Comparison of ENCODE assay signal across 20 mouse cellular contexts in genomic region chr12:81841046-81841445, GRCm38 (mm10). TPM values are rescaled to one million over a fixed set of nuclear protein-coding genes. Genes with fewer than 3 reads are reported as not detected.
DNase-seq lines count a peak whose midpoint lies in the region; ATAC-seq and TF ChIP-seq lines count a peak whose summit lies in the region.
"Had no signal": no experiment of that assay in that cellular context is flagged by ENCODE, and none has a peak within 500 bp of the region (broad histone marks: within the 10 kb centered on the region; RNA-seq: fewer than 3 reads in every experiment).

No protein-coding gene starts in this region.

- H3K36me3 ChIP-seq in lung, postnatal 0 days (ENCODE audit: insufficient read depth, low read length) = no peaks in the 10 kb centered on the region
- no peaks in the 10 kb centered on the region for H3K36me3 ChIP-seq in limb, embryonic 10.5 days
- H3K36me3 ChIP-seq: G1E; heart, embryonic 12.5 days; hindbrain, embryonic 12.5 days; hindbrain, embryonic 15.5 days had no signal

- peak; percentile 69 for ATAC-seq in lung, postnatal 0 days
- ATAC-seq: forebrain, embryonic 14.5 days; forebrain, postnatal 0 days; intestine, postnatal 0 days had no signal

- TF ChIP-seq POLR2A in embryonic fibroblast, embryonic 13.5 days (IDR thresholded peaks at IDR 0.05; ENCODE audit: low read depth, low read length) = no peak

- no peak overlapping the region for H3K27ac ChIP-seq in lung, postnatal 0 days (ENCODE audit: low read length)
- H3K27ac ChIP-seq in embryonic fibroblast, embryonic 13.5 days (ENCODE audit: insufficient read depth, low read length) = peak overlapping the region; percentile 92
- H3K27ac ChIP-seq in limb, embryonic 10.5 days = no peak overlapping the region
- H3K27ac ChIP-seq: hindbrain, embryonic 12.5 days; hindbrain, embryonic 15.5 days had no signal

- H3K4me2 ChIP-seq in lung, postnatal 0 days (replicated peaks; ENCODE audit: low read depth, low read length) = no peak overlapping the region
- H3K4me2 ChIP-seq: heart, embryonic 12.5 days; hindbrain, embryonic 12.5 days; hindbrain, embryonic 15.5 days had no signal

- H3K9me3 ChIP-seq in lung, postnatal 0 days (ENCODE audit: low read length) = no peaks in the 10 kb centered on the region
- no peaks in the 10 kb centered on the region for H3K9me3 ChIP-seq in limb, embryonic 10.5 days (replicated peaks)
- H3K9me3 ChIP-seq: G1E; heart, embryonic 12.5 days; hindbrain, embryonic 12.5 days; hindbrain, embryonic 15.5 days had no signal

- no peak for TF ChIP-seq EP300 in lung, postnatal 0 days (IDR thresholded peaks at IDR 0.05)

- 61% methylated on average over 5 of the region's 5 CpGs for WGBS in lung, postnatal 0 days
- 88% methylated on average over 5 of the region's 5 CpGs for WGBS in limb, embryonic 10.5 days

- H3K4me3 ChIP-seq in lung, postnatal 0 days (ENCODE audit: low read depth, low read length) = no peak overlapping the region
- no peak overlapping the region for H3K4me3 ChIP-seq in embryonic fibroblast, embryonic 13.5 days (ENCODE audit: insufficient read depth, low read length)
- H3K4me3 ChIP-seq in limb, embryonic 10.5 days = no peak overlapping the region
- H3K4me3 ChIP-seq: heart, embryonic 12.5 days; hindbrain, embryonic 12.5 days; hindbrain, embryonic 15.5 days had no signal

- no peak for TF ChIP-seq CTCF in lung, postnatal 0 days (IDR thresholded peaks at IDR 0.05)
- TF ChIP-seq CTCF in embryonic fibroblast, embryonic 13.5 days (IDR thresholded peaks at IDR 0.05; ENCODE audit: borderline replicate concordance, insufficient read depth, low read length) = no peak

- peak; percentile 50 for DNase-seq in adrenal gland, adult 2 months
- no peak for DNase-seq in adrenal gland, postnatal 25 days
- DNase-seq in lung, postnatal 0 days (ENCODE audit: low spot score) = peak; percentile 73
- no peak for DNase-seq in lung, postnatal 25 days (ENCODE audit: low spot score)
- DNase-seq in limb, embryonic 10.5 days (ENCODE audit: low spot score) = no peak
- DNase-seq: adrenal gland, postnatal 10 days; B cell, adult 2 months; cerebellum, adult 18-20 months; cerebellum, adult 9-10 months; cerebellum, postnatal 14 days; forebrain, postnatal 0 days; gastrocnemius, postnatal 25 days had no signal

- H3K4me1 ChIP-seq in lung, postnatal 0 days (ENCODE audit: insufficient read depth, low read depth, low read length) = no peaks in the 10 kb centered on the region
- peaks cover 28% of the 10 kb centered on the region for H3K4me1 ChIP-seq in embryonic fibroblast, embryonic 13.5 days (ENCODE audit: control insufficient read depth, insufficient read depth, low read length)
- H3K4me1 ChIP-seq in limb, embryonic 10.5 days = peaks cover 14% of the 10 kb centered on the region

- H3K9ac ChIP-seq in lung, postnatal 0 days (replicated peaks; ENCODE audit: low read depth) = no peak overlapping the region
- H3K9ac ChIP-seq: forebrain, postnatal 0 days; heart, embryonic 12.5 days; hindbrain, embryonic 12.5 days; hindbrain, embryonic 15.5 days had no signal

- no peaks in the 10 kb centered on the region for H3K27me3 ChIP-seq in lung, postnatal 0 days (replicated peaks; ENCODE audit: insufficient read depth, low read length)
- H3K27me3 ChIP-seq in limb, embryonic 10.5 days (ENCODE audit: low read depth, poor library complexity, severe bottlenecking) = peaks cover 8% of the 10 kb centered on the region
- H3K27me3 ChIP-seq: CH12.LX; heart, embryonic 12.5 days; hindbrain, embryonic 12.5 days; hindbrain, embryonic 15.5 days had no signal

RNA-seq across cellular contexts. Expression of gene Pcnx, which starts 18.8 kb away (rescaled TPM):
- total RNA-seq in adrenal gland, adult 2 months (2021) = 10 to 100 TPM; 48.7 to 56.5 TPM
- 20.5 and 23.4 TPM in 2 replicates for polyA plus RNA-seq in adrenal gland, adult 2 months (2012; rRNA removed)
- total RNA-seq in adrenal gland, postnatal 25 days (2021) = 64.0 and 72.0 TPM in 2 replicates
- 12.8 and 13.5 TPM in 2 replicates for polyA plus RNA-seq in lung, postnatal 0 days (2015; fragmentation: Nextera tagmentation; extraction: Ambion mirVana)
- polyA plus RNA-seq in embryonic fibroblast, embryonic 13.5 days (2011; ENCODE audit: insufficient read length, low read depth, missing spikeins) = 31.7 and 39.1 TPM in 2 replicates
- 6.6 and 8.3 TPM in 2 replicates for polyA plus RNA-seq in limb, embryonic 10.5 days (2016; fragmentation: Nextera tagmentation; extraction: Ambion mirVana)
- polyA plus RNA-seq: G1E had no signal

Comparison
In these comparisons a context has a peak if more than half of its experiments do, and no peak if none do; other contexts are left out.
1. DNase-seq: peak in adrenal gland, adult 2 months (single experiment) and lung, postnatal 0 days (single experiment); none in adrenal gland, postnatal 25 days (single experiment), lung, postnatal 25 days (single experiment) and limb, embryonic 10.5 days (single experiment).